Mouse (Mus musculus) liver, embryonic 16.5 days (tissue): Measurements from ENCODE around the gene Baiap2l1. TPM values are rescaled to one million over a fixed set of nuclear protein-coding genes. Genes with fewer than 3 reads are reported as not detected.
A peak's percentile ranks its signal among the peaks of the same experiment; 100 is the strongest.

Experiments used
- ATAC-seq: fragments of 200-750 bp; cut with Nextera tagmentation; 2 replicates; pipeline ENCODE4 v1.8.0; 2017; ENCODE audit warnings: low read depth, mild to moderate bottlenecking, moderate number of reproducible peaks, moderate library complexity
- H3K27ac ChIP-seq: fragments of 300-500 bp; sonication (generic); 2 replicates; pipeline ENCODE4 v1.5.1; 2014; ENCODE audit warnings: mild to moderate bottlenecking, low read length
- H3K27me3 ChIP-seq: fragments of 300-500 bp; sonication (generic); 2 replicates; pipeline ENCODE4 v1.6.1; 2014; ENCODE audit warnings: low read depth, low read length, mixed read lengths; ENCODE audit not compliant: control insufficient read depth, insufficient read depth
- H3K36me3 ChIP-seq: fragments of 300-500 bp; sonication (generic); 2 replicates; pipeline ENCODE4 v1.6.1; 2014; ENCODE audit warnings: mild to moderate bottlenecking; ENCODE audit not compliant: control insufficient read depth, insufficient read depth
- H3K4me1 ChIP-seq: fragments of 300-500 bp; sonication (generic); 2 replicates; pipeline ENCODE4 v1.6.1; 2014; ENCODE audit warnings: low read depth, low read length, mixed read lengths; ENCODE audit not compliant: control insufficient read depth
- H3K4me2 ChIP-seq: fragments of 300-500 bp; sonication (generic); 2 replicates; pipeline ENCODE4 v1.6.1; 2014; ENCODE audit warnings: low read depth, low read length, mixed read lengths
- H3K4me3 ChIP-seq: fragments of 300-500 bp; sonication (generic); 2 replicates; pipeline ENCODE4 v1.5.1; 2014; ENCODE audit warnings: low read depth, mild to moderate bottlenecking, low read length
- H3K9ac ChIP-seq: fragments of 300-500 bp; sonication (generic); 2 replicates; pipeline ENCODE4 v1.6.1; 2014; ENCODE audit warnings: low read depth, low read length
- H3K9me3 ChIP-seq: fragments of 300-500 bp; sonication (generic); replicated peaks from 2 replicates; pipeline ENCODE4 v1.6.1; 2016; ENCODE audit warnings: low read length; ENCODE audit not compliant: control insufficient read depth
- WGBS: fragments of 180-500 bp; shearing (Covaris S2); extraction: QIAGEN DNeasy Blood & Tissue Kit; methylation state at CpG from one replicate; pipeline ENCODE4 v1.1.7; 2014; ENCODE audit not compliant: insufficient replicate concordance; 5-methylcytosine and 5-hydroxymethylcytosine counted together
- polyA plus RNA-seq: library from polyadenylated mRNA; unstranded; fragments of >200 nt; fragmentation: Nextera tagmentation; extraction: Ambion mirVana; gene quantifications from 2 replicates; pipeline ENCODE4 v1.2.1, GENCODE M21; 2015

The Baiap2l1 gene
- polyA plus RNA-seq, 1 experiment from 2014 or later = 9.0 TPM

DNA sequence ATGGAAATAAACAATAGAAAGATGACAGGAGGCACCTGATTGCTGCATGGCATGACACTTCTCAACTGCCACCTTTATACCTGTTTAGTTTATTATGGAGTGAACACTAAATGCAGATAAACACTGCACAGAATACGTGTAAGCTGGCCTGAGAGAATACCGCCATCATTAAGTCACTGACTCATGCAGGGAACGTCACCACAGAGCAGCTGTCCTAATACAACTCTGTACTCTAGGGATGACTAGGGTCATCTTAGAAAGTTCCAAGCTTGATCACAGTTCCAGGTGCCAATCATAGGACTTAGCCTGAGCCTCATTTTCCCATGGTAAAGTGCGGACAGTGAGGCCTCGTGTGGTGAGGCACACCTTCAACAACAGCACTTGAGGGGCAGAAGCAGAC is 73.3 kb downstream of the Baiap2l1 start:
- ATAC-seq = no peak
- no peaks in the 10 kb centered on the region for H3K4me1 ChIP-seq
- H3K4me3 ChIP-seq = no peak overlapping the region
- no peaks in the 10 kb centered on the region for H3K27me3 ChIP-seq
- no peak overlapping the region for H3K27ac ChIP-seq
- WGBS = 69% methylated on average over 5 of the region's 5 CpGs
- H3K4me2 ChIP-seq = no peak overlapping the region
- H3K9me3 ChIP-seq = no peaks in the 10 kb centered on the region
- H3K36me3 ChIP-seq = no peaks in the 10 kb centered on the region
- no peak overlapping the region for H3K9ac ChIP-seq

DNA sequence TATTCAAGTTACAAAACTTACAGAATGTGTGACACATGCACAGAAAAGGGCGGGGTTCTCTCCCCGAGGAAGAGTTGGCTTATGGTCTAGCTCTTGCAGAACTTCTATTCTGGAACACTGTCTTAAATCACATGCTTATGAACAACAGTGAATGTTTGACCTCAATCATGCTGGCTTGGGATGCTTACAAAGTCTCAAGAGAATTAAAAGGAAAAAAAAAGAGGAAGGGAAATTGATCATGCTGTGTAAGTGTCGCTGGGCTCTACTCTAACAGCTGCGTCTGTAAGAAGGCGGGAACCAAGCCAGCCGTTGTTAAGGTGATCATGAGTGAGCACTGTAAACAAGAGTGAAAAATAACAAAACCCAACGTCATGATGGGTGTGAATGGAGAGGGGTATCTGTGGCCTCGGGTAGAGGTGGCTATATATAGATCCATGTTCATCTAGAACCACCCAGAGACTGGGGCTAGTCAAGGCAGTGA is 74.3 kb downstream of the Baiap2l1 start:
- H3K27me3 ChIP-seq = no peaks in the 10 kb centered on the region
- no peak overlapping the region for H3K9ac ChIP-seq
- no peak overlapping the region for H3K27ac ChIP-seq
- no peaks in the 10 kb centered on the region for H3K36me3 ChIP-seq
- 41% methylated on average over 8 of the region's 8 CpGs for WGBS
- no peak overlapping the region for H3K4me2 ChIP-seq
- no peaks in the 10 kb centered on the region for H3K4me1 ChIP-seq
- H3K4me3 ChIP-seq = no peak overlapping the region
- no peak for ATAC-seq
- no peaks in the 10 kb centered on the region for H3K9me3 ChIP-seq

DNA sequence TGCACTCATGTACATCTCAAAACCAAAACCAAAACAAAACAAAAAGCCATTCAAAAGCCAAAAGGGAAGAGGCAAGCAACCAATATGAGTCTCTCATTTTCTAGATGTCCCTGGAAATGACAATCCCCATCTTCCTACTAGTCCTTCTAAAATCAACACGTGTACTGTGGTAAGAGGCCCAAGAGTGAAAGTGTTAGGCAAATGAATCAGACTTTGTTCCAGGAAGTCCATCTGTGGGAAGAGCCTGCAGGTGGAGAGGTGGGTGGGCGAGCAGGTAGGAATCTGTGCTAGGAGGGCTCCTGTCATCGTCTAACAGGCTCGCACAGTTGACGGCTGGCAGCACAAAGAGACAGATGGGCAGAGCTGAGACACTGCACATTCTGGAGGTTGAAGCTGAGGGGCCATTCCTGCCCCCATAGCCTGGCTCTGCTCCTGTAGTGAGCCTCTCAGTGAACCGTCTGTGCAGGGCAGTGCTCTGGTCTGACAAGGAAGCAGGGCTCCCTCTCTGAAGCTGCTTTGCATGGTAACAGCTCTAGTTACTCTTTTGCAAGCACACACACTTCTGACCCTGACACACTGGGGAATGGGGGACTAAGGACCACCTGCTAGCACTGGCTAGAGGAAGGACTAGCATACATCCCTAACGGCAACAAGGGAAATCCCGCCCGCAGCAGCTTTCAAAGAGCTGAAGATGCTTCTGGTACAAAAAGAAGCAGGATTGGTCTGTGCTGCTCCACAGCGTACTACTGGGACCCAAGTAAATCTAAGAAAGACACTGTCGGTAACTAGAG is 75.2 kb downstream of the Baiap2l1 start:
- H3K4me1 ChIP-seq = no peaks in the 10 kb centered on the region
- no peak overlapping the region for H3K4me2 ChIP-seq
- H3K36me3 ChIP-seq = no peaks in the 10 kb centered on the region
- no peak overlapping the region for H3K9ac ChIP-seq
- H3K27ac ChIP-seq = no peak overlapping the region
- no peaks in the 10 kb centered on the region for H3K27me3 ChIP-seq
- no peak overlapping the region for H3K4me3 ChIP-seq
- WGBS = 71% methylated on average over 11 of the region's 11 CpGs
- ATAC-seq = no peak
- no peaks in the 10 kb centered on the region for H3K9me3 ChIP-seq

DNA sequence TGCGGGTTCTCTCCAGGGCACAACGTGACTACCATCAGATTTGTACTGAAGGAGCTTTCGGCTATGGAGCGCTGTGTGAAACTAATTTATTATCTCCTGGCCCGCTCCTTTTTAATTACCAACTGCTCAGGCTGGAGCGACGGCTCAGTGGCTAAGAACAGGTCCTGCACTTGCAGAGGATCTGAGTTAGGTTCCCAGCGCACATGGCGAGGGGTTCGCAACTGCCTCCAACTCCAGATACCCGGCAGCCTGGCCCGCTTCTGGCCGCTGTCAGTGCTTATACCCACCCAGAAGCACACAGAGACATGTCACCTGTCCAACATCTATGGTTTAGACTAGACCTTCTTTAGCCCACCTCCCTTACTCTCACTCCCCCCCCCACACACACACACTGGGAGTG is 78.0 kb downstream of the Baiap2l1 start:
- Histone ChIP-seq H3K4me1 (no peaks in the 10 kb centered on the region), H3K4me2 (no peak overlapping the region), H3K9me3 (no peaks in the 10 kb centered on the region), H3K4me3 (no peak overlapping the region), H3K27ac (no peak overlapping the region), H3K9ac (no peak overlapping the region), H3K36me3 (no peaks in the 10 kb centered on the region), H3K27me3 (no peaks in the 10 kb centered on the region)
- no peak for ATAC-seq
- WGBS = 81% methylated on average over 13 of the region's 13 CpGs

DNA sequence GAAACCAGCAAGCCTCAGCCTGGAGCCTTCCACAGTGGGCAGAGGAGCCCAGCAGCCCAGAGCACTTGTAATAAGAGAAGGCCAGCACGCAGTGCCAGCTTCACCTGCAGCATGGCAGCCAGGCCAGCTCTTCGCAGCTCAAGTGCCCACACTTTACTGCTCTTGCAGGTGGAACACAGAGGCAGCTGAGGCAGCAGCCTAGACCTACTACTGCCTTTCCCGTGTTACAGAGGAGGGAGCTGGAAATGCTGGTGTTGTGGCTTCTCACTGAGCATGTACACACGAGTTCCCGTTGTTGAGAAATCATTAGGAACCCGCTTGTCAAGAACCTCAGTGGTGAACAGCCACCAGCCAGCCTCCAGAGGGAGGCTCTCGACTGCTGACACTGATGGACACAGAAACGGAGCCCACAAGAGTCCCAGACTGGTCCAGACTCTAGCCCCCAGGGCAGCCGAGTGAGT is 78.8 kb downstream of the Baiap2l1 start:
- H3K36me3 ChIP-seq = no peaks in the 10 kb centered on the region
- no peak overlapping the region for H3K9ac ChIP-seq
- WGBS = 60% methylated on average over 9 of the region's 9 CpGs
- no peak overlapping the region for H3K4me2 ChIP-seq
- no peaks in the 10 kb centered on the region for H3K27me3 ChIP-seq
- no peak overlapping the region for H3K27ac ChIP-seq
- H3K9me3 ChIP-seq = no peaks in the 10 kb centered on the region
- H3K4me3 ChIP-seq = no peak overlapping the region
- H3K4me1 ChIP-seq = no peaks in the 10 kb centered on the region
- no peak for ATAC-seq

DNA sequence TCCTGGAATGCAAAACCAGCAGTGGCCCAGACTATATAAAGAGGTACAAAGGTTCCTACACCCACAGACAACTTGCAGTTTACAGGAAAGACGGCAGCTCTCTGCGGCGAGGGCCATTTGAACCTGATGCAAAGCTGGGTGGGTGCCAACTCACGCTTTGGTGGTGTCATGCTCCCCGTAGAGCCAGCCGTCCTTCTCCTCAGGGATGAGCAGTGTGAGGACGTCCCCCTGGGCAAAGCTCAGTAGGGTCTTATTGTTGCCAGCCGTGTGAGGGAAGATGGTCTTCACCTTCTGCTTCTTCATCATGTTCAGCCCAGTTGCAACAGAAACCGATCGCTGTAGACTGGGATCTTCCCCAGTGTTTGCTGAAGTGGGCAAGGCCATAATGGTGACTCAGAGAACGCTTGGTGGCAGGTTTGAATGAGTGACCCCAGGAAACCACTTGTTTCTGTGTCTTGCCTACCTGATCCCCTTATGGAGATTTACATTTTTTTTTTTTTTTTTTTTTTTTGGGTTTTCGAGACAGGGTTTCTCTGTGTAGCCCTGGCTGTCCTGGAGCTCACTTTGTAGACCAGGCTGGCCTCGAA is 79.4 kb downstream of the Baiap2l1 start:
- ATAC-seq = peak; percentile 32; the same call in 1 of the 2 replicates

DNA sequence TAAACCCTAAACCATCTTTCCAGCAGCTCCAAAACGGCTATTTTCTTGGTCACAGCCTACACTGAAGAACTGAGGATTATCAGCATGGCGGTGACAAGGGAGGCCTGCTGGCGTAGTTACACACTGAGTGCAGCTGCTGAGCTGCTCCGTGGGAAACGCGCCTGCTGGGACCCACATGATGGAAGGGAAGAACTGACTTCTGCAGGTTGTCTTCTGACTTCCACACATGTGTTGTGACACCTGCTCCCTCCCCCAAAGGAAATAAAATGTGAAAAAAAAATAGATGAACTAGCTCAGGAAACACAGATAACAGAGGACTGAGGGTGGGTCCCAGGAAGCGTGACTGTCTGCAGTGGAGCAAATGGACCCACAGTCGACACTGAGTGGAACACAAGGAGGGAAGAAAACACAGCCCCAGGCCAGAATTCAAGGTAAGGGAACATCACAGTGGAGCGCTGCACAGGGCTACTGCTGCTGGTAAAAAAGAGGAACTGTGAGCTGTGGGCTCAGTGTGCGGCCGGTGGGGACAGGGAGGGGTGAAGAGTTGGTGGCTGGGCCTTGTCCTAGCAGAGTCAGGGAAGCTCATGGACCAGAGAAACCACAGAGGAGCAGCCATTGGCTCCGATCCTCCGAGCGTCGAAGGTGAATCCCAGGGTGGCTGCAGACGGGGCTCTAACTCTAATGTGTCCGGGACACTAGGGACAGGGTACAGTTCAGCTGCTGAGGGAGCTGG is 80.8 kb downstream of the Baiap2l1 start:
- Histone ChIP-seq H3K36me3 (no peaks in the 10 kb centered on the region), H3K27ac (no peak overlapping the region), H3K4me1 (no peaks in the 10 kb centered on the region), H3K27me3 (no peaks in the 10 kb centered on the region), H3K4me3 (no peak overlapping the region), H3K4me2 (no peak overlapping the region), H3K9me3 (no peaks in the 10 kb centered on the region), H3K9ac (no peak overlapping the region)
- ATAC-seq = no peak
- 32% methylated on average over 17 of the region's 17 CpGs for WGBS

More for the DNA sequence above, 79.4 kb downstream of the Baiap2l1 start:
- 73% methylated on average over 12 of the region's 13 CpGs for WGBS
- Histone ChIP-seq H3K27ac (no peak overlapping the region), H3K36me3 (no peaks in the 10 kb centered on the region), H3K4me2 (no peak overlapping the region), H3K9me3 (no peaks in the 10 kb centered on the region), H3K27me3 (no peaks in the 10 kb centered on the region), H3K4me3 (no peak overlapping the region), H3K4me1 (no peaks in the 10 kb centered on the region), H3K9ac (no peak overlapping the region)

DNA sequence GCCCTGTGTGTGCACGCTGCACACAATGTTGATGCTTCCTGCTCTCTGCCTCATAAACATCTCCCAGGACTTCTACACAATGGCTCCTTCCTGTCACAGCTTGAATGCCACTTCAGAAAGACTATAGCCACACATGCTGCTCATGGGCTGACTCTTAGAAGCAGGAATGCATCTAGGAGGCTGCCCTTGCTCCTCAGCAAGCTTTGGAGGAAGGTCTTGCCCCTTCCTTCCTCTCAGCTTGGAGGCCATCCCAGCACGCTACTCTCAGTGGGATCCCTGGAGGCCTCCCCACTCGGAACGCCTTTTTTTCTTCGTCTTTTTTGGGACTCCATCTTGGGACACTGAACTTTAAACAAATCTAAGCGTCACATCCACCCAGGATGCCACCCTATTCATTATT is 83.0 kb downstream of the Baiap2l1 start:
- H3K27me3 ChIP-seq = no peaks in the 10 kb centered on the region
- WGBS = 61% methylated on average over 6 of the region's 6 CpGs
- no peaks in the 10 kb centered on the region for H3K9me3 ChIP-seq
- H3K27ac ChIP-seq = no peak overlapping the region
- no peak overlapping the region for H3K4me3 ChIP-seq
- no peak for ATAC-seq
- H3K4me2 ChIP-seq = no peak overlapping the region
- no peak overlapping the region for H3K9ac ChIP-seq
- no peaks in the 10 kb centered on the region for H3K36me3 ChIP-seq
- peaks cover 6% of the 10 kb centered on the region for H3K4me1 ChIP-seq

DNA sequence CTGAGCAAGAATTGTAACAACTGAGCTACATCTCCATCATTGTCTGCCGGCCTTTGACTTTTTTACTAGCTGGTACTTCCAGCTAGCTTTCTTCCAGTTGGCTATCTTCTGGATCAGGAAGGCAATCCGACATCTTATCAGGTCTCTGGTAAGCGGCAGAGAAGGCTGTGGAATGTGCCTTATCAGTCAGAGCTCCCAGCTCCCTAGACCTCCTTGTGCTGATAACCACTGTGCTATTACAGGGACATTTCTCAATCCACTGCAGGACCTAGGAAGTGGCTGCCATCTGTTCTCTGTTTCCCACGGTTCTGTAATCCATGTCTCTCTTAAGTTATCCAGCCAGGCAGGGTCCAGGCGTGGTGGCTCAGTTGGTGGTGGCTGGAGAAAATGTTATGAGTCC is 86.1 kb downstream of the Baiap2l1 start:
- WGBS = 22% methylated on average over 5 of the region's 5 CpGs
- no peaks in the 10 kb centered on the region for H3K9me3 ChIP-seq
- no peak overlapping the region for H3K9ac ChIP-seq
- H3K27me3 ChIP-seq = no peaks in the 10 kb centered on the region
- H3K4me3 ChIP-seq = no peak overlapping the region
- no peak for ATAC-seq
- H3K36me3 ChIP-seq = no peaks in the 10 kb centered on the region
- H3K4me2 ChIP-seq = no peak overlapping the region
- peaks cover 6% of the 10 kb centered on the region for H3K4me1 ChIP-seq
- no peak overlapping the region for H3K27ac ChIP-seq
